Mouse (Mus musculus) megakaryocyte, adult 5-6 weeks (primary cell): ENCODE results near the gene Ttc41. TPM values are rescaled to one million over a fixed set of nuclear protein-coding genes. Genes with fewer than 3 reads are reported as not detected.

ENCODE experiments used
- ATAC-seq: 2 replicates; pipeline ENCODE4 v1.8.0; 2016; ENCODE audit warnings: mild to moderate bottlenecking, inconsistent platforms; ENCODE audit not compliant: poor library complexity, severe bottlenecking
- total RNA-seq, 2 experiments: library from RNA; stranded (forward) in 1 of 2; stranded (reverse) in 1 of 2; fragments of 153-499, 151-499 nt in 1 of 2; fragments of 221-1000, 200-1000 nt in 1 of 2; gene quantifications; 2 replicates each; pipeline versions ENCODE4 v1.2.3 to v1.2.4; 2015 to 2017

Ttc41 gene
- total RNA-seq, 2 experiments from 2014 or later, result 0.44 to 0.67 TPM

DNA sequence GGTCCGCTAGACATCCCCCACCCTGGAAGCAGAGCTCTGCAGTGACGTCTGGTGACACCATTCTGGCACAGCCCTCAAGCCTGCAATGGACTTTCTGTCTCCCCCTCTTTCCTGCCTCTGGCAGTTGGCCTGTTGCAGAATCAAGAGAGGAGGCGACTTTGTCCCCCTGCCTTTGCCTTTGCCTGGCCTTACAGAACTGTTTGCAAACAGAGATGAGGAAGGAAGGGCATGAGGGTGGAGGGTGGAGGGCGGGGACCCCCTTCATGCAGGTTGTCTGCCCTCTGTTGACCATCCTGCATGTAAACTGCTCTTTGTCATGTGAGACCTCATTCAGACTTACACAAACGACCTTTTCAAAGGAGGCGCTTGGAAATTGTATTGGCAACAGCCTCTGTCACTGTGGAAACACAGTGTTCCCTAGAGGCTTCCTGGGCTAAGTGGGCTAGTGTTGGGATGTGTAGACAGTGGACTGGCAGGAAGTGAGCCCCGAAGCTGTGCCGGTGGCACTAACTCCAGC is 114.1 kb downstream of the Ttc41 start:
- no peak for ATAC-seq

DNA sequence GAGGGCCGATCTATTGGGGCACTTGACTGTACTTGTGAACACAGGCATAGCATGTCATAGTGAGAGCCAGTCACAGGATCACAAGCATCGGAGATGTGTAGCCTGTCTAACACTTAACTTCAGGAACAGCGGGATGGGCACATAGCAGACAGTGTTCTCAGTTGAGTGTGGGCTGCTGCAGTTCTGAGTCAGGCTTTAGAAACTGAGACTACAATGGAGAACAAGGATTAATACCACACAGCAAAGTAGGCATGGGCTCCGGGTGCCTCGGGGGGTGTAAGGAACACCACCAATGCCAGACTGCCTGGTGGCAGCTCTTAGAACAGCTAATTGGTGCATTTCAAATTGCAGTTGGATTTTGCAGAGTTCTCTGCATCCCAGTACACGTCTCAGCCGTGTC is 115.4 kb downstream of the Ttc41 start:
- no peak for ATAC-seq

- no peak for ATAC-seq
Observed at GRCm38 (mm10) chr10:86824093-86824492, 118.5 kb downstream of the Ttc41 start.

GRCm38 (mm10) chr10:86824871-86825270 is 119.3 kb downstream of the Ttc41 start:
- ATAC-seq, result no peak

GRCm38 (mm10) chr10:86825871-86826522 is 120.4 kb downstream of the Ttc41 start:
- ATAC-seq, result no peak

Other genes starting within 250 kb of the Ttc41 start
- not detected in 2 replicates for gene Syn3, start 206.9 kb upstream of the Ttc41 start, total RNA-seq (2015)
- not detected in 2 replicates for gene Syn3, start 206.9 kb upstream of the Ttc41 start, total RNA-seq (2017)
- gene Hsp90b1, start 302 bp upstream of the Ttc41 start, total RNA-seq (2015), result 448 and 496 TPM in 2 replicates
- gene Hsp90b1, start 302 bp upstream of the Ttc41 start, total RNA-seq (2017), result 724 and 818 TPM in 2 replicates
- not detected in 2 replicates for gene Gm49358, start 58.2 kb downstream of the Ttc41 start, total RNA-seq (2015)
- gene Gm49358, start 58.2 kb downstream of the Ttc41 start, total RNA-seq (2017), result 3.6 TPM in 1 of 2 replicates, not detected in the other
- 2.0 and 2.5 TPM in 2 replicates for gene Nt5dc3, start 73.2 kb downstream of the Ttc41 start, total RNA-seq (2015)
- 1.7 and 1.8 TPM in 2 replicates for gene Nt5dc3, start 73.2 kb downstream of the Ttc41 start, total RNA-seq (2017)